Mouse (Mus musculus): ENCODE measurements around the gene Plekhm3.

Gene Plekhm3

GRCm38 (mm10) chr1:64779415-64779814 is 177.2 kb downstream of the Plekhm3 start:
- DNase-seq (ENCODE audit: low read depth, low spot score): no peak

- no peak for DNase-seq (ENCODE audit: low read depth, low spot score)
Measured at GRCm38 (mm10) chr1:64773305-64773704, 183.3 kb downstream of the Plekhm3 start.

- no peak for DNase-seq (ENCODE audit: low read depth, low spot score)
Measured at GRCm38 (mm10) chr1:64770169-64770568, 186.5 kb downstream of the Plekhm3 start.

DNA sequence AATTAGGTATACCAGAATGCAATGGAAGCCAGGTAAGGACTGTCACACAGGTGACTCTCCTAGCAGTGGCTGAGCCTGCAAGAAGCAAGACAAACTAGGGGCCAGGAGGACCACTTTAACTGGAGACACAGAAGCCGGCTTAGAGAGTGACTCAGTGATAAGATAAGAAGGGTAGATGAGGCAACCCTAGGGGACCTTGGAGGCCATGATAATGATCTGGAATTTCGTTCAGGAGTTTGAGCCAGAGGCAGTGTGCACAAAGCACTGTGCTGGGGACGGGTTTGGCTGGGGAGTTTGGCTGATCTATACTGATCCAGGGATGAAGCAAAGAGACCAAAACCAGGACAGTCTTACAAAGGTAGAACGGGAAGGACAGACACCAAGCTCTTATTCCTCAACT is 195.0 kb downstream of the Plekhm3 start:
- no peak for DNase-seq (ENCODE audit: low read depth, low spot score)

- no peak for DNase-seq (ENCODE audit: low read depth, low spot score)
Measured at GRCm38 (mm10) chr1:64757766-64758165, 198.9 kb downstream of the Plekhm3 start.

DNA sequence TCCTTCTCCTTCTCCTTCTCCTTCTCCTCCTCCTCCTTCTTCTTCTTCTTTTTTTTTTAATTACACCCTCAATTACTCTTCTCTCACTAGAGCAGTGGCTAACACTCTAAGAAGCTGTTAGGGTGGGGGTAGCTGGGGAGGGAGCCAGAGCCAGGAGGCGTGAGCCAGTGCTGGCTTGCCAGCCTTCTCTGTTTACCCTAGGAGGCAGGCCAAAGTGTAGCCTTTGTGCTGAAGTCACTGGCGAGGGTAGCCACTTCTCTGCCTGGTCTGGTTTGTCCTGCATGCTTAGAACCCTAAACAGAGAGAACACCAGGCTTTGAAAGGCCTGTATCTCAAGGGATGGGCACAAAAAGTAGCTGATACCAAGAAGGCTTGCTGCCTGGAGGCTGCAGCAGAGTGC is 199.4 kb downstream of the Plekhm3 start:
- no peak for DNase-seq (ENCODE audit: low read depth, low spot score)

DNA sequence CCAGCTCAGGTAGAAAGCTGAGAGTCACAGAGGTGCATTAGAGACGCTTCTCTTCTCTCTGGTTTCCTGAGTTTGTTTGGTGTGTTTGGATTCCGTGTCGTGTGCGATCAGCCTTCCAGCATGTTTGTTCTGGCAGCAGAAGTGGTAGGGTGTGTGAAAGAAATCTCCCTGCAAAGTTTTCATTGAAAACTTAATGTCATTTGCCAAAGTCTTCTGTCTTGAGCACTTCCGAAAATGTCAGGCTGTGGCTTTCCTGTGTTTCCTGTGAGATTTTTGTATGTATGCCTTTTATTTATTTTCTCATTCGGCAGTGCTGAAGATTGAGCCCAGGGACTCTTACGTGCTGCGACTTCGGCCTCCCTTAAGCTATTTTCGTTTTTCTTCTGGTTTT is 200.0 kb downstream of the Plekhm3 start:
- DNase-seq (ENCODE audit: low read depth, low spot score): no peak

DNA sequence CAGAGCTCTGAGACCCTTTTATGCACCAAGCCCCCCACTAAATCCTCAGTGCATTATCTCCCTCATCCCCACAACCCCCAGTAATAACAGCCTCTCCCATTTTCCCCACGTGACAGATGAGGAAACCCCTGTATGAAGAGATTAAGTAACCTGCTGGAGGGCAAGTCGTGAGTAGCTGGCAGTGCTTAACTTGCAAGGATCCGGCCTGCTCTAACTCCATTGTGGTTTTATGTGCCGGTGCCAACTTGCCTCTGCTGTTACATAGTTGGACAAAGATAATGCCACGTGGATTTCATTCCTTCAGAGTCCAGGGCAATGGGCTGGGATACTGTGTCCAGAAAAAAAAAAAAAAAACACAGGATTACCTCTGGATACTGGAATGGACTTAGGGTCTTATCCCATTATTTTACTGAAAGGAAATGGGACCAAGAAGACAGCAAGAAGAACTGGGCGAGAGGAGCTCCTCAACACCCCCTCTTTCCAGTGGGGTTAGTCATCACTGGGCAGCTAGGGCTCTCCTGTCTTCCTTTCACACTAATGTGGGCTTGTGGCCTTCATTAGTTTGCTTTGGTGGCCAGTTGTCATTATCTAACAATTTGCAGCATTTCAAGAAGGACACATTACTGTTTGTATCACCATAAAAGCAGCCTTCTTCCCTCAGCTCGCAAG is 200.5 kb downstream of the Plekhm3 start:
- DNase-seq (ENCODE audit: low read depth, low spot score): no peak

GRCm38 (mm10) chr1:64754658-64755057 is 202.0 kb downstream of the Plekhm3 start:
- DNase-seq (ENCODE audit: low read depth, low spot score): no peak

GRCm38 (mm10) chr1:64753668-64754067 is 203.0 kb downstream of the Plekhm3 start:
- no peak for DNase-seq (ENCODE audit: low read depth, low spot score)

GRCm38 (mm10) chr1:64753109-64753508 is 203.5 kb downstream of the Plekhm3 start:
- no peak for DNase-seq (ENCODE audit: low read depth, low spot score)

DNA sequence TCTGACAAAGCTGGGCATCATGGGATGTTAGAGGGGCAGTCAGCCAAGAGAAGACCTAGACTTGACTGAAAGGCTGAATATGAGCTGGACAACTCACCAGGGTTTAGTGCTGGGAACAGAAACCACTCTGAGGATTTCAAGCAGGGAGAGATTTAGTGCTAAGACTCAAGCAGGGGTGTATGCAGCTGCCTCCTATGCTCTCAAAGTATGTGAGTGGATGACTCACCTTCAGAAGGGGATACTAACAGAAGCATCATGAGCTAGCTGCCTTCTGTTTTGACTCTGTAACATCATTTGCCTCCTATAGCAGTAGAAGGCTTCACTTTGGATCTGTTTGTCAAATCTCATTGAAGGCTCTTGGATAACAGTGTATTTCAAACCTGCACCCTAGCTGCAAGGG is 212.0 kb downstream of the Plekhm3 start:
- no peak for DNase-seq (ENCODE audit: low read depth, low spot score)

DNA sequence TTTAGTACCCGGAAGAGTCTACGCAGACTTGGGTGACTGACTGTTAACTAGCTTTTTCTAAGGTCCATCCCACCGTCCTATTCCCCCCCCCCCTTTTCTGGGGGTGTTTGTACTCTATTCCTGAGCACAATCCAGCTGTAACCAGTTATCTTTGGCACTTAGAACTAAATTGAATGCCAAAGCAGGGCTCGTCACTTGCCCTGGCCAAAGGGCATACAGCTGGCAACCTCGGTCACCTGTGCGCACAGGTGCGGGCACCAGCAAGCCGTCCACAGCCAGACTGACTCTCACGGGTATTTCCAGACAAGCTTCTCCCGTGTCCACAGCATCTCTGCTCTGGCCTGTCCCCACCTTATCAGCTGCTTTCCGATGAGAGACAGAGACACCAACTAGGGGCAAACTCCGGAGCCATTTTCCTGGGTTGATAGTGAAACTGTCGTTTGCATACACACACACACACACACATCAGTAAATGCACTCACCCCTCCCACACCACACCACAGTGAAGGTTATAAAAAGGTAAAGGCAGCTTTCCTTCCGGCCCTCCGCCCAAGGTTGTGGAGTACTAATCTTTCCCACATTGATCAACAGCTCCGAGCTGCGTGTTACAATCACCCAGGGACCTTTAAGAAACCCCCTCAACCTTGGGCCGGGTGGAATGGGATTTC is 213.7 kb downstream of the Plekhm3 start:
- no peak for DNase-seq (ENCODE audit: low read depth, low spot score)

- no peak for DNase-seq (ENCODE audit: low read depth, low spot score)
Measured at GRCm38 (mm10) chr1:64738661-64739082, 218.0 kb downstream of the Plekhm3 start.

DNA sequence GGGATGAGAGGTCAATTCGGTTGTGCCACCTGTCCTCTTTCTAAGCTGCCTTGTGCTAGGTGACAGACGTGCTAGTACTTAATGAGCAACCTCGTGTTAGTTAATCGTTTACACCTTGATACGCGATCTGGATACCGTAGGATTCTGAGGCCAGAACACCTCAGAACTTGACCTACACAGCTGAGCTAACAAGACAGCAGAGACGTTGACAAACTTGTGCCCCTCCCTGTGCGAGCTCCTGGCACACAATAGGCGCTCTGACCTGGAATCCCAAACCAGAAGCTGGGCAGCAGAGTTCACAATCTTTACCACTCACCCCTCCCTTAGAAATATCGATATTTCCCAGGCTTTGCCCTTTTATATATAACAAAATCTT is 218.5 kb downstream of the Plekhm3 start:
- no peak for DNase-seq (ENCODE audit: low read depth, low spot score)

DNA sequence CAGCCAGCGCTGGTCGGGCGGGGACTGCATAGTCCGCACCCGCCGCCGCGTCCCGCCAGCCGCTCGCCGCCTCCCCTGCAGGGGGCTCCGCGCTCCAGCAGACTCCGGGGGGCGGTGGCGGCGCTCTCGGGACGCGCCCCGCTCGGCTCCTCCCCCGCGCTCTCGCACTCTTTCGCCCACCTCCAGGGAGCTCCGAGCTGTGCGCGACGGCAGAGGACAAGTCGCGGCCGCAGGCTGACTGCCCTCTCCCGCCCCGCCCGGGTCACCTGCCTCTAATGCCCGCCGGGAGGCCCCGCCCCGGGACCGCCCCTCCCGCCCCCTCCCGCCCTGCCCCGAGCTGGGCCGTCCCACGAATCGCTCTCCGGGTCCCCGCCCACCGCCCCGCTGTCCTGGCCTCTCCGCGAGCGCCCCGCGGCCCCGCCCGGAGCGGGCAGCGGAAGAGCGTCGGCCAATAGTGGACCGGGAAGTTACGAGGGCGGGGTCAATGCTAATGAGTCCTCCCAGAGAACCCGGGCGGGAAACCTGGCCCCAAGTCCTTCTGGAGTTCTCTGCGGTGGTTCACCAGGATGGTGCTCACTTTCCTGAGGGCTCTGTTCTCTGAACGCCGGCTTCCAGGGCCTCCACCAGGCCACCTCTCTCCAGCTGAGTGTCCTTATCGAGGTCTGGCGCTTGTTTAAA is 219.0 kb downstream of the Plekhm3 start, which contains the start of gene Fzd5:
Fzd5 (minus strand) TSS at position 250 of the 678 bp plus-strand sequence.
- peak; percentile 82 for DNase-seq (ENCODE audit: low read depth, low spot score)

DNA sequence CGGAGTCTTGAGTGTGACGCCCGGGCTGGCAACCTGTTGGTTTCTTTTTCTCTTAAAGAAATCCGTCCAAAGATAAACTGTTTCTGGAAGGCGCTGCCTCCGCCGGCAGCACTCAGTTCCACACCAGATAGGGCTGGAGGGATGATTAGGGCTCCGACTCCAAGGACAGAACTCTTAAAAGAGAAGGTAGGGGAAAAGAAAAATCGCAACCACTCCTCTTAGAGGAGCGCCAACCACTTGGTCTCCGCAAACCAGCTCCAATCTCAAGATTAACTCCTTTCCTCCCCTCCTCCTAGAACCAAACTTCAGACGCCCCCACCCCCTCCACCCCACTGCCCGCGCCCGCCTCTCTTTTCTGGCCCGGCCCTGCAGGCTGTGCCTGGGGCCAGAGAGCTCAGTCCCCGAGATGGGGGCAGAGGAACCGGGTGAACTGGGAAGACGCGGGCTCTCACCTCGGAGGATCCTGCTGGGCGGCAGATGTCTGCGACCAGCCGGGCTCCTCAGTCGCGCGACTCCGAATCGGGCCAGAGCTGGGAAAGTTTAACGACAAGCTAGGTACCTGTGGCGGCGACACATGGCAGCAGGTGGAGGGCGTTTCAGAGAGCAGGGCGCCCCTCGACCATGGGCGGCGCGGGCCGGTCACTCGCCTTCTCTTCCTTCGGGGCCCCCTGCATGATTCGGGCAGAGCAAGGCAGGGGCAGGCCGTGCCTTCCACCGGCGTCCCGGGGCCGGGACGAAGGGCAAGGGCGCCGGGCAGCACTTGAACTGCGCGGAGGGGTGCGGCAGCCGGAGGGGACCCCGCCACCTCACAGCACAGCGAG is 219.7 kb downstream of the Plekhm3 start:
- DNase-seq (ENCODE audit: low read depth, low spot score): no peak

Measured in WW6 (cell line).